Mouse (Mus musculus) adrenal gland, postnatal 10 days (tissue): ENCODE results near the gene Rcor2. TPM values are rescaled to one million over a fixed set of nuclear protein-coding genes. Genes with fewer than 3 reads are reported as not detected.

Experiments used
- DNase-seq: peaks from one replicate; pipeline ENCODE4 v3.0.0; 2021; ENCODE audit warnings: mixed read lengths
- long read RNA-seq, 2 experiments: library from polyadenylated mRNA; stranded (forward); transcript quantifications; one replicate each; pipeline ENCODE4 v2.0.0; 2021
- total RNA-seq, 2 experiments: library from RNA; stranded (reverse); gene quantifications; 2 replicates each; pipeline ENCODE4 v1.2.3; 2021

Rcor2 gene
- total RNA-seq, result 1 to 10 TPM; 4.5 to 7.6 TPM
- long read RNA-seq, experiment 1, partial matches to known transcripts, result 0 of 5 reads
- long read RNA-seq, experiment 1, other reads (novel, unspliced or antisense), result 1 of 5 reads
- long read RNA-seq, experiment 2, result 0 reads

GRCm38 (mm10) chr19:7267091-7267741 is at the start of gene Rcor2:
Rcor2 (plus strand) TSS chr19:7267325.
- DNase-seq, result peak; percentile 85

- DNase-seq, result no peak
Observed at GRCm38 (mm10) chr19:7217926-7218267, 49.2 kb upstream of the Rcor2 start.

DNA sequence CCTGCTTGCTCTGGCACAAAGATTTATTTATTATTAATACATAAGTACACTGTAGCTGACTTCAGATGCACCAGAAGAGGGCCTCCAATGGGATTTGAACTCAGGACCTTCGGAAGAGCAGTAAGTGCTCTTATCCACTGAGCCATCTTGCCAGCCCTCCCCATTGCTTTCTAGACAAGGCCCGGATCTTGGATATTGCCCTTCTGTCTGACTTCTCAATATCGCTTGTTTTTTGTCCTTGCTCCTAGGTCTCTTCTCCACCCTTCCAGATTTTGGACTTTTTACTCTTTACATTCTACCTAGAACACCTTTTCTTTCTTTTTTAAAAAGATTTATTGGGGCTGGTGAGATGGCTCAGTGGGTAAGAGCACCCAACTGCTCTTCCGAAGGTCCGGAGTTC is 48.4 kb upstream of the Rcor2 start:
- no peak for DNase-seq

DNA sequence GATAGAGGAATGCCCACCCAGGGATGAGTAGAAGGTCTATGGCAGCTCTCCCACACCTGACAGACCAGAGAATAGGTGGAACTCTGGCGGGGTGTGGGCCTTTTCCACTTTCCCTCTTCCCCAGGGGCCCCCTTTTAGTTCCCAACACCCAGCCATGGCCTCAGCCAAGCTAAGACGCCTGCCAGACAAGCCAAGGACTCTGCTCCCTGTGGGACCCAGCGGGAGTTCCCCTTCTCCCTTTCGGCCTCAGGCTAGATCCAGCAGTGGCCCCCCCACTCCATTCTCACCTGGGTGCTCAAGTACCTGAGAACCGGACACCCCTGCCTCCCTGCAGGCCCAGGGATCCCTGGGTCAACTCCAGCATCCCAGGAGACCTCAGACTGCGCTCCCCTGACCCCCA is 44.9 kb upstream of the Rcor2 start:
- peak; percentile 67 for DNase-seq

DNA sequence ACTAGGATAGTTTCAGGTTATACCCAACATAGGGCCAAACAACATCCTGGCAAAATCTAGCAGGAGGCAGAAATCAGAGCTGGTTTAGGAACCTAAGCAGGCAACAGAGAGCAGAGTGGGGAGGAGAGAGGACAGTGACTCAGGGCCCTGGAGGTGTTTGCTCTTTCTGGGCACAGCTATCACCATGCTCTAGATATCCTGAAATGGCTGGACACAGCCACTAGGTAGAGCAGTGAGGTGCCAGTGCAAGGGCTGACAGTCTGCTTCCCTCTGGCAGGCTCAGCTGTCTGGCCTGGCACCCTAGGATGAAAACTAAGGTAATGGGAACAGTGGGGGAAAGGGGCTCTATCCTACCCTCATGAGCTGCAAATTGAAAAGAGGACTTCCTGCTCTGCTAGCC is 43.6 kb upstream of the Rcor2 start:
- no peak for DNase-seq

DNA sequence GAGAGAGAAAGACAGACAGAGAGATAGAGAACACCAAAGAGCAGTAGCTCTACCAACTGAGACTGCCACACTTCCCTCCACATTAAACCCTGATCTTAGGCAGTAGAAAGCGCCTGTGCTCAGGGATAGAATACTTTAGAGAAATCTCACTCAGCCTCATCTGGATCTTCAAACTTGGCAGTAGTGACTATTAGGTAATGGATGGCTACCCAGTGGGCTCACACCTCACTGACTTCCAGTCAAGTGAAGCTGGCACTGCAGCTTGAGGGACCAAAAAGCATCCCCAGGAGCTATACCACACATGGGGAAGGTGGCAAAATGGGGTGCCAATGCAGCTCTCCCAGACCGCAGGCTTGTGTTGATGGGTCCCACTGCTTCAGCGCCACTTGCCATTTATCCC is 42.9 kb upstream of the Rcor2 start:
- DNase-seq, result no peak

DNA sequence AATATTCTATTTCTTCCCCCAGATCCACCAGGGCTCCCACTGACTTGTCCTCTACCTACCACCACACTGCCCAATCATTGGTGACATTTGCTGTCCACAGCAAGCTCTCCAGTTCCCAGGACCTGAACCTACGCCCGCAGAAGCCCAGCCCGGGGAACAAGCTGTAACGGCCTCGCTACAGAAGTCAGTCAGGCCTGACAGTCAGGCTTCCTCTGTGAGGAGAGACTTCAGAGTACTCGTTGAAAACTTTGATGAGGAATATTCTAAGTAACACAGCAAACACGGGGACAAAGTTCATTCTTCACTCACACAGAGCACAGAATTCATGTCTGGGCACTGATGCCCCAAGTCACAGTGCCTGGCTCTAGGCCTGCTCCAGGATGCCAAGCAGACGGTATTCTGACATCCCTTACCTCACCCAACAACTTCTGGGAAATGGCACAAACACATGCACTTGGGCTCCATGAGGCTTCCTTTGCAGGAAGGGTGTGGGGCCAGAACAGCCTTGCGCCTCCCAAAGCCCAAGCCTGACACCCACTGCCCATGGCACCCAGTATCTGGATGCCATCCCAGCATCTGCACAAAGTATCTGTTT is 41.9 kb upstream of the Rcor2 start:
- no peak for DNase-seq

DNA sequence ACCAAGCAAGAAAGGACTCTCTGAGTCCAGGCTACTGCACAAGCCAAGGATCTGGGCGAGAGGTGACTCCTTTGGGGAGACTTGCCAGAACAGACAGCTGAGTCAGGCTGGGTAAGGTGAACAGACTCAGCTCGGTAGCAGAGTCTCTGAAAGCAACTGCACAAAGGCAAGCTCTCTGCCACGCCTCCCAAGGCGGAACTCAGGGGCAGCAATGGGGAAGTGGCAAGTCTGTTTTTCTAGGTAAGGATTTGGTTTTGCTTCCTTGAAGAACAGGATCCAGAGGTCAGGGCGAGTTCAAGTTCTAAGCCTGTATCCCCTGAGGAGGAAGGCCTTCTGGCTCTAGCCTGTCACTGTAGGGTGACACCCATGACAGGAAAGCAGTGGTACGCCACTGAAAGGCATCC is 40.6 kb upstream of the Rcor2 start:
- peak; percentile 29 for DNase-seq

DNA sequence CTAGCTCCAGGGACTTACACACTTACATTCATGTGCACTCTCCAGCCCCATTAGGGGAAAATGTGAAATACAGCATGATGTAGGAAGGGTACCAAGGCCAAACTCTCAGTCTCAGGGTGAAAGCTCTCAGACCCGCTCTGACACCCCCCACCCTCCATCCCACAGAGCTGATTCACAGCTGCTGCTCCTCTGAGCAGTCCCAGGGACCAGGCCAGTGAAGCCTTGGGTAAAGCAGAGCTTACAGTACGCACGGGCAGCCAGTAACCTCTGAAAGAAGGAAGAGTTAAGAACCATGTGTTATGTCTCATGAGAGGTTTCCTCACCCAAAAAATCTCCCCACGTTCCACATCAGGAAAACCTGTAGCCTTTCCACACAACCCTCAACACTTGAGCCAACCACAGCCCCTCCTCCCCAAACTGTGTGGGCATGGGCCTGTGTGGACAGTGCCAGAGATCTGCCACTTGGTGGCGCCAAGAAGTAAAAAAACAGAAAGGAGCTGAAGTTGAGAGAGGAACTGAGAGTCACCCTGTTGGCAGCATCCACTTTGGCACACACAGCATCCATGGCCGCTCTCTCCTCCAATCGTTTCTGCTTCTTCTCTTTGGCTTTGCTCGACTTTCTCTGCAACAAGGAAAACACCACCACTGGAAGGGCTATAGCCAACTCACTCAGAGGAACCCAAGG is 32.4 kb upstream of the Rcor2 start:
- DNase-seq, result peak; percentile 87

DNA sequence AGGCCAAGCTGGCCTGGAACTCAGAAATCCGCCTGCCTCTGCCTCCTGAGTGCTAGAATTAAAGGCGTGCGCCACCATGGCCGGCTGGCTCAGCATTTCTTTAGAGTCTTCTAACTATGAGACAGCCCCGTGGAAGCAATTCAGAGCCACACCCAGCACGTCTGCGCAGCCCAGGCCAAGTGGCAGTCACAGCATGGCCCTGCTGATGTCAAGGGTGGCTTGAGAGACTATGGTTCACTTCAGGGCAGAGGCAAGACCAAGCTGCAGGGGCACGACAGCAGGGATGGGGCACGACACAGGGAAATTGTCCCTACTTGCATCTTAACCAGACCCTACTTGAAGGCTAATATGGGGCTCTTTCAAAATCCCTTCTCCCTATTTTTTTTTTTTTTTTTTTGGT is 31.7 kb upstream of the Rcor2 start:
- no peak for DNase-seq

DNA sequence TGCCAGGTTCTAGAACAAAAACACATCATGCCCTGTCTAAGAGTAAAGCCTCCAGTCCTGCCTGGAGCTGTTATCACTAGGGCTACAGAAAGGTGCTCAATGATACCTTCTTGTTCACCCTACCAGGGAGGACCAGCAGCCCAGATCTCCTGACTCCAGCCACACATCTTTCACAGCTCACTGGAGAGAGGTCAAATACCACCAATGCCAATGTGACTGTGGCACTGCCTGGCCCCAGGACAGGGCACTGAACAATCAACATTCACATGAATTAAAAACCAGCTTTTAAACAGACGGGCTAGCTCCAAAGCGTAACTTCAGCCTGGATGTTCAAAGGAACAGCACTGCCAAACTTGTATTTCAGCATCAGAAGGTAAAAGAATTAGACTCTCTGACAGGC is 31.1 kb upstream of the Rcor2 start:
- DNase-seq, result no peak

- no peak for DNase-seq
Observed at GRCm38 (mm10) chr19:7236742-7237141, 30.4 kb upstream of the Rcor2 start.

- DNase-seq, result no peak
Observed at GRCm38 (mm10) chr19:7239574-7239973, 27.6 kb upstream of the Rcor2 start.

DNA sequence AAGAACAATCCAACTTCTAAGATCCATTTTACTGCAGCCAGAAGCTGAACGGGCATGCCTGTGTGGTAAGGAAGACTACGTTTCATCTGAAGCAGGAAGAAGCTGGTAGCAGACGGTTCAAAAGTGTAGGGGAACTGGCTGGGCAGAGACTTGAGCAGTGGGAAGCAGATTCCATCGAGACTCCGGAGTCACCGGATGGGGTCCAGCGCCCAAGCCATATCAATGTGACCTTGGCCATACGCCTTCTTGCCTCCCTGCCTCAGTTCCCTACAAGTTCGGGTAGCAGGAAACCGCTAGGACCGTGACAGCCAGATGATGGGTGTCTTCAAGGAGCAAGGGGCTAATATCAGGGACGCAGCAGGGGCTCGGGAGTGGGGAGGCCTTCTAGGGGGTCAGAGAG is 26.8 kb upstream of the Rcor2 start:
- no peak for DNase-seq

- DNase-seq, result peak; percentile 94
Observed at GRCm38 (mm10) chr19:7240782-7241690, 26.1 kb upstream of the Rcor2 start, which contains the start of gene Naa40. Naa40 (minus strand) TSS chr19:7241183.

GRCm38 (mm10) chr19:7246021-7246420 is 21.1 kb upstream of the Rcor2 start:
- no peak for DNase-seq

- DNase-seq, result peak; percentile 54
Observed at GRCm38 (mm10) chr19:7257881-7258280, 9.2 kb upstream of the Rcor2 start.

- DNase-seq, result no peak
Observed at GRCm38 (mm10) chr19:7261476-7261875, 5.6 kb upstream of the Rcor2 start.

DNA sequence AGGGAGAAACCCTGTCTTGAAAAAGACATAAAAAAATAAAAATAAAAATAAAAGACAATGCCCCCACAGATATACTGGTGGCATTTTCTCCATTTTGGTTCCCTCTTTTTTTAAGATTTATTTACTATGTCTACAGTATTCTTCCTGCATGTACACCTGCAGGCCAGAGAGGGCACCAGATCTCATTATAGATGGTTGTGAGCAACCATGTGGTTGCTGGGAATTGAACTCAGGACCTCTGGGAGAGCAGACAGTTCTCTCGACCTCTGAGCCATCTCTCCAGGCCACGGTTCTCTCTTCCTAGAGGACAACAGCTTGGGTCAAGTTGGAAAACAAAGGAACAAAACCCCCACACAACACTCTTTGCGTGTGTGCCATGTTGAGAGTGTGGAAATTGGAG is 5.2 kb upstream of the Rcor2 start:
- no peak for DNase-seq

- no peak for DNase-seq
Observed at GRCm38 (mm10) chr19:7262592-7262991, 4.5 kb upstream of the Rcor2 start.

GRCm38 (mm10) chr19:7264088-7264765 is 2.9 kb upstream of the Rcor2 start:
- peak; percentile 91 for DNase-seq

- peak; percentile 57 for DNase-seq
Observed at GRCm38 (mm10) chr19:7264766-7265331, 2.3 kb upstream of the Rcor2 start.
